Mouse (Mus musculus) megakaryocyte, embryonic 14.5 days (primary cell): ENCODE results near the gene Phldb1. TPM values are rescaled to one million over a fixed set of nuclear protein-coding genes. Genes with fewer than 3 reads are reported as not detected.
"Not testable (repeated sequence)": the region's sequence is repeated elsewhere in the genome, so short reads cannot be mapped to it uniquely, and the experiment has no call there.

Experiments
- H3K27me3 ChIP-seq: replicated peaks from 2 replicates; pipeline ENCODE3; 2012; ENCODE audit warnings: inconsistent platforms
- H3K36me3 ChIP-seq: replicated peaks from 2 replicates; pipeline ENCODE3; 2012; ENCODE audit warnings: low read length, inconsistent platforms, mixed read lengths
- H3K4me1 ChIP-seq: 2 replicates; pipeline ENCODE4 v1.6.1; 2012; ENCODE audit warnings: inconsistent platforms
- H3K4me3 ChIP-seq: replicated peaks from 2 replicates; pipeline ENCODE3; 2012; ENCODE audit warnings: moderate library complexity, mild to moderate bottlenecking, inconsistent platforms
- H3K9me3 ChIP-seq: 2 replicates; pipeline ENCODE4 v1.6.1; 2012; ENCODE audit warnings: inconsistent platforms
- FLI1 ChIP-seq: IDR thresholded peaks from 2 replicates; pipeline ENCODE4 v1.6.1; 2012; ENCODE audit warnings: low read length, inconsistent platforms, mixed read lengths
- GATA1 ChIP-seq: IDR thresholded peaks from 3 replicates; pipeline ENCODE4 v1.6.1; 2012; ENCODE audit warnings: mixed read lengths, low read length, inconsistent platforms, borderline replicate concordance
- polyA plus RNA-seq: library from polyadenylated mRNA; stranded (reverse); fragments of >175 nt; gene quantifications from 2 replicates; pipeline ENCODE4 v1.2.3, GENCODE M21; 2012; ENCODE audit warnings: low replicate concordance; ENCODE audit not compliant: insufficient read depth

The Phldb1 gene
- 10.5 and 16.0 TPM in 2 replicates for polyA plus RNA-seq

- no peak for TF ChIP-seq FLI1
- Histone ChIP-seq H3K27me3 (peaks cover 53% of the 10 kb centered on the region), H3K36me3 (no peaks in the 10 kb centered on the region), H3K4me1 (peaks cover 42% of the 10 kb centered on the region), H3K9me3 (peaks cover 10% of the 10 kb centered on the region), H3K4me3 (peak within 1 kb of the TSS; percentile 93)
Measured at GRCm38 (mm10) chr9:44734524-44735494, at the start of gene Phldb1. TSS of gene Phldb1 (minus strand) at chr9:44735198.

GRCm38 (mm10) chr9:44772750-44773651 is 38.0 kb upstream of the Phldb1 start:
- H3K36me3 ChIP-seq, result no peaks in the 10 kb centered on the region
- no peaks in the 10 kb centered on the region for H3K9me3 ChIP-seq
- peak overlapping the region; percentile 93 for H3K4me3 ChIP-seq
- H3K27me3 ChIP-seq, result no peaks in the 10 kb centered on the region
- H3K4me1 ChIP-seq, result peaks cover 21% of the 10 kb centered on the region
- TF ChIP-seq FLI1, result no peak
- TF ChIP-seq GATA1, result no peak

DNA sequence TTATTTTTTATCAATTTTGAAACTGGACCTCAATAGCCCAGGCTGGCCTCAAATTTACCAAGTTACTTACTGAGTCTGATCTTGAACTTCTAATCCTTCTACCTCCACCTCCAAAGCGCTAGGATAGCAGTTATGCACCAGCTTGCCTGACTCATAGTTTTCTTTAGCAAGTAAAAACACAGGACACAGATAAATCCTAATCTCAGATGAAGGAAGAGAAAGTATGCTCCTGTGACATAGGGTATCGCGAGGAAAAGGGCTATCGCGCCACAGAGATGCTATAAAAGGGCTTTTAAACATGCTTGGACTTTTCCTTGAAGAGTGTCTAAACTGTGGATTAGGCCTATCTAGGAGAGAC is 37.4 kb upstream of the Phldb1 start:
- Histone ChIP-seq H3K4me1 (peaks cover 21% of the 10 kb centered on the region), H3K4me3 (peak overlapping the region; percentile 93), H3K36me3 (no peaks in the 10 kb centered on the region)

GRCm38 (mm10) chr9:44771376-44771775 is 36.4 kb upstream of the Phldb1 start:
- Histone ChIP-seq H3K9me3 (no peaks in the 10 kb centered on the region), H3K36me3 (no peaks in the 10 kb centered on the region), H3K27me3 (no peaks in the 10 kb centered on the region), H3K4me1 (peaks cover 21% of the 10 kb centered on the region), H3K4me3 (no peak overlapping the region)
- TF ChIP-seq FLI1 (no peak), GATA1 (no peak)

More for the DNA sequence above, 37.4 kb upstream of the Phldb1 start:
- H3K9me3 ChIP-seq, result no peaks in the 10 kb centered on the region
- no peaks in the 10 kb centered on the region for H3K27me3 ChIP-seq
- TF ChIP-seq FLI1 (no peak), GATA1 (no peak)

DNA sequence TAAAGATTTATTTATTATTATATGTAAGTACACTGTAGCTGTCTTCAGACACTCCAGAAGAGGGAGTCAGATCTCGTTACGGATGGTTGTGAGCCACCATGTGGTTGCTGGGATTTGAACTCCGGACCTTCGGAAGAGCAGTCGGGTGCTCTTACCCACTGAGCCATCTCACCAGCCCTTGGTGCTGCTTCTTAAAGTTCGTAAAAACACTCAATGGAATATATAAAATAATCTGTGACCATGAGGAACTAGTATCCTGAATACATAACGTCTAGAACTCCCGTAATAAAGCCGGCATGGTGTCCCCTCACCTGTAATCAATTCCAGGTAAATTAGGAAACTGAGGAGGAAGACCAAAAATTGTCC is 33.0 kb upstream of the Phldb1 start:
- not testable (repeated sequence) for H3K9me3 ChIP-seq

GRCm38 (mm10) chr9:44767101-44768028 is 32.4 kb upstream of the Phldb1 start, which contains the start of the genes Arcn1 and Ift46:
TSS of gene Arcn1 (minus strand) at chr9:44767845.
TSS of gene Ift46 (plus strand) at chr9:44767908.
- Histone ChIP-seq H3K36me3 (peaks cover 8% of the 10 kb centered on the region), H3K27me3 (no peaks in the 10 kb centered on the region), H3K4me1 (peaks cover 39% of the 10 kb centered on the region), H3K9me3 (no peaks in the 10 kb centered on the region), H3K4me3 (peak within 1 kb of the TSS; percentile 96)
- TF ChIP-seq FLI1, result peak; percentile 55; the same call in 1 of the 2 replicates
- TF ChIP-seq GATA1, result no peak

More for the DNA sequence above, 33.0 kb upstream of the Phldb1 start:
- not testable (repeated sequence) for H3K36me3 ChIP-seq, H3K27me3 ChIP-seq
- H3K4me3 ChIP-seq, result peak overlapping the region; percentile 86
- H3K4me1 ChIP-seq, result peaks cover 36% of the 10 kb centered on the region

DNA sequence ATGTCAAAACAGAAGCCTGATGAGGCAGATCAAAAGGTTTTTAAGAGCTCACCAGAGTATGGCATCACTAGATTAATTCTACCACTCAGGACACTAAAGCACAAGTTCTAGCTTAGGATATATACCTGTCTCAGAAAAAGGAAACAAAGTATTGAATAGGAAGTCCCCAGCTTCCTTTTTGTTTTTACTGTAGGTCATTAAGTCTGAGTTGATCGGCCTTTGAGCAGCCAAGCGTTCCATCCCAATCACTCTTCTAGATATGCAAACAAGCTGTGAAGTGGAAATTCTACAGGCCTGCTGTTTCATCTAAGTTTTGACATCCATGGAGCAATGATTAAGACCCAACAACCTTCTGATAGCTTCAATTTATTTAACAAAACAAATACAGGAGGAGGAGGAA is 25.9 kb upstream of the Phldb1 start:
- Histone ChIP-seq H3K9me3 (no peaks in the 10 kb centered on the region), H3K4me3 (no peak overlapping the region), H3K4me1 (peaks cover 40% of the 10 kb centered on the region), H3K36me3 (peaks cover 68% of the 10 kb centered on the region), H3K27me3 (no peaks in the 10 kb centered on the region)
- TF ChIP-seq GATA1, result no peak
- TF ChIP-seq FLI1, result no peak

- H3K4me3 ChIP-seq, result no peak overlapping the region
- no peaks in the 10 kb centered on the region for H3K27me3 ChIP-seq
- H3K4me1 ChIP-seq, result peaks cover 17% of the 10 kb centered on the region
- TF ChIP-seq GATA1 (no peak), FLI1 (no peak)
- 0 out of 2 replicates have a peak, but pooled peaks cover 4% of the 10 kb centered on the region for H3K9me3 ChIP-seq
- peaks cover 96% of the 10 kb centered on the region for H3K36me3 ChIP-seq
Measured at GRCm38 (mm10) chr9:44748473-44748872, 13.5 kb upstream of the Phldb1 start.

DNA sequence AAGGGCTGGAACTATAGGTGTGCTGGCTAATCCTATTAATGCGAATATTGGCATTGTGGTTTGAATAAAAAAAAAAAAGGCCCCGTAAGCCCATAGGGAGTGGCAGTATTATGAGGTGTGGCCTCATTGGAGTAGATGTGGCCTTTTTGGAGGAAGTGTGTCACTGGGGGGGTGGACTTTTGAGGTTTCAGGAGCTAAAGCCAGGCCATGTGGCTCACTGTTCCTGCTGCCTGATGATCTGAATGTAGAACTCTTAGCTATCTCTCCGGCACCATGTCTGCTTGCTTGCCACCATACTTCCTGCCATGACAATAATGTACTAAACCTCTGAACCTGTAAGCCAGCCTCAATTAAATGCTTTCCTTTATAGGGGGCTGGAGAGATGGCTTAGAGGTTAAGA is 12.3 kb upstream of the Phldb1 start:
- Histone ChIP-seq H3K36me3 (peaks cover 91% of the 10 kb centered on the region), H3K9me3 (0 out of 2 replicates have a peak, but pooled peaks cover 4% of the 10 kb centered on the region), H3K4me3 (no peak overlapping the region), H3K27me3 (no peaks in the 10 kb centered on the region), H3K4me1 (peaks cover 17% of the 10 kb centered on the region)
- TF ChIP-seq GATA1 (no peak), FLI1 (no peak)
